Mouse (Mus musculus) midbrain, embryonic 10.5 days (tissue): ENCODE results near the gene Gdf15. TPM values are rescaled to one million over a fixed set of nuclear protein-coding genes. Genes with fewer than 3 reads are reported as not detected.

Experiments
- polyA plus RNA-seq: library from polyadenylated mRNA; unstranded; fragments of >200 nt; fragmentation: Nextera tagmentation; extraction: Ambion mirVana; gene quantifications from 2 replicates; pipeline ENCODE4 v1.2.1, GENCODE M21; 2016

Gdf15 gene
- polyA plus RNA-seq, 1 experiment from 2014 or later = not detected

Other genes with a start within 250 kb of the Gdf15 start
- 12.9 and 16.5 TPM in 2 replicates for gene Crtc1, start 192.9 kb downstream of the Gdf15 start, polyA plus RNA-seq
- 16.9 and 20.7 TPM in 2 replicates for gene Klhl26, start 155.5 kb downstream of the Gdf15 start, polyA plus RNA-seq
- gene Tmem59l, start 145.1 kb downstream of the Gdf15 start, polyA plus RNA-seq = 7.9 and 8.3 TPM in 2 replicates
- gene Crlf1, start 139.3 kb downstream of the Gdf15 start, polyA plus RNA-seq = 0.42 and 2.3 TPM in 2 replicates
- gene Rex1bd, start 125.7 kb downstream of the Gdf15 start, polyA plus RNA-seq = 138 and 140 TPM in 2 replicates
- gene Uba52, start 121.7 kb downstream of the Gdf15 start, polyA plus RNA-seq = 836 and 881 TPM in 2 replicates
- gene Fkbp8, start 104.7 kb downstream of the Gdf15 start, polyA plus RNA-seq = 300 and 314 TPM in 2 replicates
- gene Kxd1, start 104.5 kb downstream of the Gdf15 start, polyA plus RNA-seq = 56.5 and 58.8 TPM in 2 replicates
- 18.0 and 22.7 TPM in 2 replicates for gene Ell, start 93.0 kb downstream of the Gdf15 start, polyA plus RNA-seq
- 126 and 137 TPM in 2 replicates for gene Isyna1, start 38.1 kb downstream of the Gdf15 start, polyA plus RNA-seq
- gene Ssbp4, start 23.6 kb downstream of the Gdf15 start, polyA plus RNA-seq = 73.3 and 78.8 TPM in 2 replicates
- 1.1 and 1.2 TPM in 2 replicates for gene Lrrc25, start 16.3 kb downstream of the Gdf15 start, polyA plus RNA-seq
- gene Pgpep1, start 27.9 kb upstream of the Gdf15 start, polyA plus RNA-seq = 51.8 and 89.7 TPM in 2 replicates
- 315 and 355 TPM in 2 replicates for gene Lsm4, start 40.8 kb upstream of the Gdf15 start, polyA plus RNA-seq
- gene Jund, start 66.5 kb upstream of the Gdf15 start, polyA plus RNA-seq = 62.5 and 78.6 TPM in 2 replicates
- not detected in 2 replicates for gene Iqcn, start 71.0 kb upstream of the Gdf15 start, polyA plus RNA-seq
- gene Gm3336, start 86.1 kb upstream of the Gdf15 start, polyA plus RNA-seq = not detected in 2 replicates
- gene Pde4c, start 91.3 kb upstream of the Gdf15 start, polyA plus RNA-seq = 0.72 and 0.78 TPM in 2 replicates
- 17.2 and 40.7 TPM in 2 replicates for gene Rab3a, start 122.2 kb upstream of the Gdf15 start, polyA plus RNA-seq
- gene Mpv17l2, start 128.5 kb upstream of the Gdf15 start, polyA plus RNA-seq = 31.7 and 34.6 TPM in 2 replicates
- 66.2 and 66.6 TPM in 2 replicates for gene Pik3r2, start 144.3 kb upstream of the Gdf15 start, polyA plus RNA-seq
- 9.8 and 12.1 TPM in 2 replicates for gene Mast3, start 172.6 kb upstream of the Gdf15 start, polyA plus RNA-seq
- 0.05 and 0.11 TPM in 2 replicates for gene Il12rb1, start 176.0 kb upstream of the Gdf15 start, polyA plus RNA-seq
- gene Arrdc2, start 207.3 kb upstream of the Gdf15 start, polyA plus RNA-seq = 5.2 and 7.3 TPM in 2 replicates
- gene Kcnn1, start 230.8 kb upstream of the Gdf15 start, polyA plus RNA-seq = 9.1 and 13.4 TPM in 2 replicates
- 180 and 183 TPM in 2 replicates for gene Ccdc124, start 241.5 kb upstream of the Gdf15 start, polyA plus RNA-seq